In genomic region chr6:55717209-55717608, GRCm38 (mm10) we compare ENCODE assay signal across 10 mouse cellular contexts. TPM values are rescaled to one million over a fixed set of nuclear protein-coding genes. Genes with fewer than 3 reads are reported as not detected.
A peak's percentile ranks its signal among the peaks of the same experiment; 100 is the strongest.
DNase-seq lines count a peak whose midpoint lies in the region; ATAC-seq and TF ChIP-seq lines count a peak whose summit lies in the region.
"Had no signal": no experiment of that assay in that cellular context is flagged by ENCODE, and none has a peak within 500 bp of the region (broad histone marks: within the 10 kb centered on the region; RNA-seq: fewer than 3 reads in every experiment).

No protein-coding gene starts in this region.

- ATAC-seq in heart, postnatal 0 days (ENCODE audit: insufficient read depth, low read depth), result no peak
- peak; percentile 17; the same call in 1 of the 2 replicates for ATAC-seq in lung, postnatal 0 days
- ATAC-seq in activated CD4-positive, CD25-positive, alpha-beta regulatory T cell, adult 4 months, result no peak

- H3K4me1 ChIP-seq in heart, postnatal 0 days (ENCODE audit: control insufficient read depth, insufficient read depth), result no peaks in the 10 kb centered on the region
- no peaks in the 10 kb centered on the region for H3K4me1 ChIP-seq in lung, postnatal 0 days (ENCODE audit: insufficient read depth, low read depth, low read length)
- H3K4me1 ChIP-seq: stomach, embryonic 15.5 days had no signal

- no peak overlapping the region for H3K4me2 ChIP-seq in heart, postnatal 0 days (ENCODE audit: low read depth, low read length)
- H3K4me2 ChIP-seq in lung, postnatal 0 days (replicated peaks; ENCODE audit: low read depth, low read length), result no peak overlapping the region
- H3K4me2 ChIP-seq: stomach, embryonic 15.5 days had no signal

- TF ChIP-seq CTCF in heart, postnatal 0 days (IDR thresholded peaks at IDR 0.05; ENCODE audit: low read depth), result peak; percentile 75
- peak; percentile 80 for TF ChIP-seq CTCF in lung, postnatal 0 days (IDR thresholded peaks at IDR 0.05)

- H3K27ac ChIP-seq in heart, postnatal 0 days (ENCODE audit: low read depth), result no peak overlapping the region
- no peak overlapping the region for H3K27ac ChIP-seq in lung, postnatal 0 days (ENCODE audit: low read length)
- H3K27ac ChIP-seq: stomach, embryonic 15.5 days had no signal

- H3K27me3 ChIP-seq in heart, postnatal 0 days (ENCODE audit: control insufficient read depth, insufficient read depth, low read length), result no peaks in the 10 kb centered on the region
- H3K27me3 ChIP-seq in lung, postnatal 0 days (replicated peaks; ENCODE audit: insufficient read depth, low read length), result no peaks in the 10 kb centered on the region
- H3K27me3 ChIP-seq: stomach, embryonic 15.5 days had no signal

- DNase-seq in 416B (ENCODE audit: low read depth) (peak; percentile 57), R1 (ENCODE audit: low read depth, low spot score) (peak; percentile 67)
- peak; percentile 49 to 80 for DNase-seq in cerebellum, postnatal 25 days
- DNase-seq in heart, postnatal 0 days (ENCODE audit: low spot score), result peak; percentile 23
- peak; percentile 36 to 74 for DNase-seq in layer of hippocampus, adult 18-20 months (ENCODE audit: low spot score in 2 of 2)
- DNase-seq in lung, postnatal 0 days (ENCODE audit: low spot score), result peak; percentile 59
- DNase-seq in right cerebral cortex, postnatal 36 days (ENCODE audit: low spot score in 2 of 2), result peak; percentile 52 to 61

- no peak overlapping the region for H3K4me3 ChIP-seq in heart, postnatal 0 days (ENCODE audit: low read depth, low read length)
- no peak overlapping the region for H3K4me3 ChIP-seq in lung, postnatal 0 days (ENCODE audit: low read depth, low read length)
- H3K4me3 ChIP-seq: stomach, embryonic 15.5 days had no signal

- no peak for TF ChIP-seq EP300 in heart, postnatal 0 days (IDR thresholded peaks at IDR 0.05; ENCODE audit: low read depth)
- no peak for TF ChIP-seq EP300 in lung, postnatal 0 days (IDR thresholded peaks at IDR 0.05)

- WGBS in heart, postnatal 0 days, result 27% methylated on average over 5 of the region's 5 CpGs
- WGBS in lung, postnatal 0 days, result 37% methylated on average over 5 of the region's 5 CpGs

- H3K9me3 ChIP-seq in heart, postnatal 0 days (replicated peaks; ENCODE audit: control insufficient read depth, low read length), result no peaks in the 10 kb centered on the region
- no peaks in the 10 kb centered on the region for H3K9me3 ChIP-seq in lung, postnatal 0 days (ENCODE audit: low read length)
- H3K9me3 ChIP-seq: stomach, embryonic 15.5 days had no signal

- H3K36me3 ChIP-seq in heart, postnatal 0 days (replicated peaks; ENCODE audit: control insufficient read depth, insufficient read depth, low read length), result no peaks in the 10 kb centered on the region
- no peaks in the 10 kb centered on the region for H3K36me3 ChIP-seq in lung, postnatal 0 days (ENCODE audit: insufficient read depth, low read length)
- H3K36me3 ChIP-seq: stomach, embryonic 15.5 days had no signal

- no peak overlapping the region for H3K9ac ChIP-seq in heart, postnatal 0 days (replicated peaks; ENCODE audit: low read depth, low read length)
- H3K9ac ChIP-seq in lung, postnatal 0 days (replicated peaks; ENCODE audit: low read depth), result no peak overlapping the region
- H3K9ac ChIP-seq: stomach, embryonic 15.5 days had no signal

RNA-seq across cellular contexts. Expression of gene Neurod6, which starts 36.1 kb away (rescaled TPM):
- total RNA-seq in heart, postnatal 0 days (2014; rRNA removed; ENCODE audit: low replicate concordance), result not detected in 2 replicates
- polyA plus RNA-seq in heart, postnatal 0 days (2015; fragmentation: Nextera tagmentation; extraction: Ambion mirVana), result not detected in 2 replicates
- total RNA-seq in layer of hippocampus, adult 18-20 months (2021), result 100 to 1,000 TPM; 144 to 176 TPM
- polyA plus RNA-seq in lung, postnatal 0 days (2015; fragmentation: Nextera tagmentation; extraction: Ambion mirVana), result not detected in 2 replicates
- polyA plus RNA-seq in activated CD4-positive, CD25-positive, alpha-beta regulatory T cell, adult 4 months (2017; shearing (Covaris generic)), result not detected
- total RNA-seq: gastrocnemius, adult 8-10 months had no signal
